Mouse (Mus musculus): ENCODE measurements around the gene Igf1. TPM values are rescaled to one million over a fixed set of nuclear protein-coding genes. Genes with fewer than 3 reads are reported as not detected.
A peak's percentile ranks its signal among the peaks of the same experiment; 100 is the strongest.

Igf1 gene
- polyA plus RNA-seq, 1 experiment from 2014 or later = 25.7 TPM

DNA sequence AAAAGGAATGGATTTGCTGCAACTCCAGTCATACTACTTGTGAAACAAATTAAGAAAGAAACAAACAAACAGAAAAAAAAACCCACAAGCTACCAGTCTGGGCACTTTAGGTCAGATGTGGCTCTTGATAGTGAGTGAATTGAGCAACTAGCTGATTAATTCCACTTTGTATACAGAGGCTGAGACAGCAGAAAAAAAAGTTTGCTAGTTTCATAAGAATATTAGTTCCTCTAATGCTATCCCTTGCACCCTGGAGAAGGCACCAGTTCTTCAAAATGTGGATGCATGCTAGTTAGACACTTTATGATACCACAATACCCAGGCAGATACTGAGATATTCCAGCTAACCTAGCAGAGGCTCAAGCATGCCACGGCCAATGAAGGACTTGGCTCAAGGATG lies 26.0 kb upstream of the Igf1 start:
- 86% methylated on average over 1 of the region's 1 CpGs for WGBS
- ATAC-seq (ENCODE audit: low read depth) = no peak
- no peaks in the 10 kb centered on the region for H3K27me3 ChIP-seq (ENCODE audit: control insufficient read depth, insufficient read depth, low read length)
- H3K9me3 ChIP-seq (ENCODE audit: control insufficient read depth, low read length) = no peaks in the 10 kb centered on the region
- H3K4me1 ChIP-seq (ENCODE audit: control insufficient read depth, insufficient read depth, low read length) = no peaks in the 10 kb centered on the region
- no peak overlapping the region for H3K4me3 ChIP-seq (ENCODE audit: low read depth, low read length)
- no peaks in the 10 kb centered on the region for H3K36me3 ChIP-seq (ENCODE audit: control insufficient read depth, insufficient read depth, low read length)
- H3K4me2 ChIP-seq (ENCODE audit: low read depth, low read length) = no peak overlapping the region
- no peak overlapping the region for H3K9ac ChIP-seq (replicated peaks; ENCODE audit: low read depth, low read length)
- H3K27ac ChIP-seq (ENCODE audit: low read depth, low read length) = no peak overlapping the region

GRCm38 (mm10) chr10:87839454-87839853 lies 18.6 kb upstream of the Igf1 start:
- Histone ChIP-seq H3K4me1 (ENCODE audit: control insufficient read depth, insufficient read depth, low read length) (no peaks in the 10 kb centered on the region), H3K9me3 (ENCODE audit: control insufficient read depth, low read length) (no peaks in the 10 kb centered on the region), H3K27ac (ENCODE audit: low read depth, low read length) (no peak overlapping the region), H3K4me3 (ENCODE audit: low read depth, low read length) (no peak overlapping the region), H3K27me3 (ENCODE audit: control insufficient read depth, insufficient read depth, low read length) (no peaks in the 10 kb centered on the region), H3K36me3 (ENCODE audit: control insufficient read depth, insufficient read depth, low read length) (no peaks in the 10 kb centered on the region), H3K4me2 (ENCODE audit: low read depth, low read length) (no peak overlapping the region), H3K9ac (replicated peaks; ENCODE audit: low read depth, low read length) (no peak overlapping the region)
- 93% methylated on average over 1 of the region's 1 CpGs for WGBS
- ATAC-seq (ENCODE audit: low read depth) = no peak

DNA sequence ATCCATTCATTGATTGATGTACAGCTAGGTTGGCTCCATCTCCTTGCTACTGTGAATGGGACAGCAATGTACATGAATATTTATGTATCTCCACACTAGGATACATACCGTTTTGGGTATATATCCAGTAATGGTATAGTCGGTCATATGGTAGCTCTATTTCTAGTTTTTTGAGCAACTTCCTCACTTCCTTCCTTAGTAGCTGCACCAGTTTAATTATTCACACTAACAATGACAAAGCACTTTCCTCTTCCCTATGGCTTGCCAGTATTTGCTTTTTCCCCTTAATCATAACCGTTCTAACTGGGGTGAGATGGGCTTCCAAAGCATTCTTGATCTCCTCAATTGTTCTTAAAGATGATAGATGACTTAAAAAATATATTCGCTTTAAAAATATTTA lies 15.6 kb upstream of the Igf1 start:
- no peak overlapping the region for H3K4me2 ChIP-seq (ENCODE audit: low read depth, low read length)
- no peaks in the 10 kb centered on the region for H3K27me3 ChIP-seq (ENCODE audit: control insufficient read depth, insufficient read depth, low read length)
- H3K36me3 ChIP-seq (ENCODE audit: control insufficient read depth, insufficient read depth, low read length) = no peaks in the 10 kb centered on the region
- no peaks in the 10 kb centered on the region for H3K9me3 ChIP-seq (ENCODE audit: control insufficient read depth, low read length)
- H3K9ac ChIP-seq (replicated peaks; ENCODE audit: low read depth, low read length) = no peak overlapping the region
- no peak overlapping the region for H3K4me3 ChIP-seq (ENCODE audit: low read depth, low read length)
- ATAC-seq (ENCODE audit: low read depth) = no peak
- H3K4me1 ChIP-seq (ENCODE audit: control insufficient read depth, insufficient read depth, low read length) = no peaks in the 10 kb centered on the region
- 88% methylated on average over 4 of the region's 4 CpGs for WGBS
- no peak overlapping the region for H3K27ac ChIP-seq (ENCODE audit: low read depth, low read length)

GRCm38 (mm10) chr10:87844917-87845552 lies 13.0 kb upstream of the Igf1 start:
- Histone ChIP-seq H3K9ac (replicated peaks; ENCODE audit: low read depth, low read length) (no peak overlapping the region), H3K27me3 (ENCODE audit: control insufficient read depth, insufficient read depth, low read length) (no peaks in the 10 kb centered on the region), H3K9me3 (ENCODE audit: control insufficient read depth, low read length) (no peaks in the 10 kb centered on the region), H3K4me3 (ENCODE audit: low read depth, low read length) (no peak overlapping the region), H3K36me3 (ENCODE audit: control insufficient read depth, insufficient read depth, low read length) (no peaks in the 10 kb centered on the region), H3K4me2 (ENCODE audit: low read depth, low read length) (no peak overlapping the region), H3K27ac (ENCODE audit: low read depth, low read length) (no peak overlapping the region), H3K4me1 (ENCODE audit: control insufficient read depth, insufficient read depth, low read length) (no peaks in the 10 kb centered on the region)
- ATAC-seq (ENCODE audit: low read depth) = no peak
- WGBS = 47% methylated on average over 8 of the region's 8 CpGs

- no peaks in the 10 kb centered on the region for H3K27me3 ChIP-seq (ENCODE audit: control insufficient read depth, insufficient read depth, low read length)
- H3K9ac ChIP-seq (replicated peaks; ENCODE audit: low read depth, low read length) = no peak overlapping the region
- H3K4me1 ChIP-seq (ENCODE audit: control insufficient read depth, insufficient read depth, low read length) = no peaks in the 10 kb centered on the region
- H3K9me3 ChIP-seq (ENCODE audit: control insufficient read depth, low read length) = no peaks in the 10 kb centered on the region
- ATAC-seq (ENCODE audit: low read depth) = no peak
- H3K4me2 ChIP-seq (ENCODE audit: low read depth, low read length) = no peak overlapping the region
- H3K4me3 ChIP-seq (ENCODE audit: low read depth, low read length) = no peak overlapping the region
- H3K36me3 ChIP-seq (ENCODE audit: control insufficient read depth, insufficient read depth, low read length) = no peaks in the 10 kb centered on the region
- no peak overlapping the region for H3K27ac ChIP-seq (ENCODE audit: low read depth, low read length)
- 29% methylated on average over 4 of the region's 4 CpGs for WGBS
Observed at GRCm38 (mm10) chr10:87847882-87848281, 10.2 kb upstream of the Igf1 start.

GRCm38 (mm10) chr10:87848419-87848818 lies 9.6 kb upstream of the Igf1 start:
- no peaks in the 10 kb centered on the region for H3K36me3 ChIP-seq (ENCODE audit: control insufficient read depth, insufficient read depth, low read length)
- no peak overlapping the region for H3K4me2 ChIP-seq (ENCODE audit: low read depth, low read length)
- no peaks in the 10 kb centered on the region for H3K27me3 ChIP-seq (ENCODE audit: control insufficient read depth, insufficient read depth, low read length)
- H3K4me3 ChIP-seq (ENCODE audit: low read depth, low read length) = no peak overlapping the region
- H3K9ac ChIP-seq (replicated peaks; ENCODE audit: low read depth, low read length) = no peak overlapping the region
- H3K4me1 ChIP-seq (ENCODE audit: control insufficient read depth, insufficient read depth, low read length) = no peaks in the 10 kb centered on the region
- 69% methylated on average over 2 of the region's 2 CpGs for WGBS
- H3K27ac ChIP-seq (ENCODE audit: low read depth, low read length) = no peak overlapping the region
- H3K9me3 ChIP-seq (ENCODE audit: control insufficient read depth, low read length) = no peaks in the 10 kb centered on the region
- ATAC-seq (ENCODE audit: low read depth) = no peak

GRCm38 (mm10) chr10:87851492-87851891 lies 6.6 kb upstream of the Igf1 start:
- no peaks in the 10 kb centered on the region for H3K4me1 ChIP-seq (ENCODE audit: control insufficient read depth, insufficient read depth, low read length)

DNA sequence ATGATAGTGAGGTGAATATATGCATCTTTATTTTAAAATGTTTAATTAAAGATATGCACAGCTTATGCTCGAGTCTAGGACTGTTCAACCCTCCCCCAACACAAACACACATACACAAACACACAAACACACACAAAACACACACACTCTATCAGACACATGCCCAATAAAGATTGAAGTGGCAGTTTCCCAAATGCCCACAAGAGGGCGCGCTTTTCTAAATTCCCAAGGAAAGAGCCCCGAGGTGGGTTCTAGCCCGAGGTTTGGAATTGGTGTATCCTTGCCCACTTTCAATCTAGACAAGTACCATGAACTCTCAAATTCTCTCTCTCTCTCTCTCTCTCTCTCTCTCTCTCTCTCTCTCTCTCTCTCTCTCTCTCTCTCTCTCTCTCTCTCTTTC lies 3.7 kb upstream of the Igf1 start:
- H3K4me3 ChIP-seq (ENCODE audit: low read depth, low read length) = no peak overlapping the region
- no peak overlapping the region for H3K9ac ChIP-seq (replicated peaks; ENCODE audit: low read depth, low read length)
- no peaks in the 10 kb centered on the region for H3K27me3 ChIP-seq (ENCODE audit: control insufficient read depth, insufficient read depth, low read length)
- 4% methylated on average over 5 of the region's 5 CpGs for WGBS
- H3K4me2 ChIP-seq (ENCODE audit: low read depth, low read length) = no peak overlapping the region
- ATAC-seq (ENCODE audit: low read depth) = no peak
- peaks cover 2% of the 10 kb centered on the region; the same call in 1 of the 2 replicates for H3K4me1 ChIP-seq (ENCODE audit: control insufficient read depth, insufficient read depth, low read length)
- no peak overlapping the region for H3K27ac ChIP-seq (ENCODE audit: low read depth, low read length)
- H3K36me3 ChIP-seq (ENCODE audit: control insufficient read depth, insufficient read depth, low read length) = no peaks in the 10 kb centered on the region
- H3K9me3 ChIP-seq (ENCODE audit: control insufficient read depth, low read length) = no peaks in the 10 kb centered on the region

More at GRCm38 (mm10) chr10:87851492-87851891, 6.6 kb upstream of the Igf1 start:
- H3K9ac ChIP-seq (replicated peaks; ENCODE audit: low read depth, low read length) = no peak overlapping the region
- H3K27ac ChIP-seq (ENCODE audit: low read depth, low read length) = no peak overlapping the region
- H3K36me3 ChIP-seq (ENCODE audit: control insufficient read depth, insufficient read depth, low read length) = no peaks in the 10 kb centered on the region
- 39% methylated on average over 3 of the region's 3 CpGs for WGBS
- H3K9me3 ChIP-seq (ENCODE audit: control insufficient read depth, low read length) = no peaks in the 10 kb centered on the region
- no peaks in the 10 kb centered on the region for H3K27me3 ChIP-seq (ENCODE audit: control insufficient read depth, insufficient read depth, low read length)
- ATAC-seq (ENCODE audit: low read depth) = peak; percentile 62; the same call in 1 of the 2 replicates
- no peak overlapping the region for H3K4me3 ChIP-seq (ENCODE audit: low read depth, low read length)
- no peak overlapping the region for H3K4me2 ChIP-seq (ENCODE audit: low read depth, low read length)

DNA sequence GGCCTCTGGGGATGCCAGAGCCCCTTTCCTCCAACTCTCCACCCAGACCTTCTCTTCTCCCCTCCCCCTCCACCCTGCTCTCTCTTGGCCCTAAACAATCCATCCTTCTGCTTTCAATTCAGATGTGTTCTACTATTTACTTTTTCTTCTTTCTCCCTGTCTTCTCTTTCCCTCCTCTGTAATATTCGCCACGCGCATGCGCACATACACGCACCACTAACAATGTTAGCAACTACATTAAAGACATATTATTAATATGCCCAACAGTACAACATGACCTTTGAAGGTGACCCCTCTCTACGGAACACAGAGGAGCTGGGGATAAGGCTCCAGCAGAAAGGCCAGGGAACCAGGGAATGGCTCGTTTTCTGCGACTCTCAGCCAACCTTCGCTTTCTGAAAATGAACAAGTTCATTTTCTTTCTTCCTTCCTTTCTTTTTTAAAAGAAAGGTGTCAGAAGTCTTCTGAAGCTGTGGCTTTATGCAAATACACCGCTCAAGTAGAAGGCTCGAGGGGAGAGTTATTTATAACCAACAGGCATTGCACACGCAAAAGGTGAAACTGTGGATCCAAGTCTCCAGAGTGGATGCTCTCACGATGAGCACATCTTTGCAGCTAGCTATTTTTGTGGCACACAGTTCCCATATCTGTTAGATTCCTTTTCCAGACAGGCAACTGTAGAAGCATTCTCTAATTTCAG lies 2.5 kb upstream of the Igf1 start:
- Histone ChIP-seq H3K9me3 (ENCODE audit: control insufficient read depth, low read length) (no peaks in the 10 kb centered on the region), H3K36me3 (ENCODE audit: control insufficient read depth, insufficient read depth, low read length) (no peaks in the 10 kb centered on the region), H3K4me3 (ENCODE audit: low read depth, low read length) (no peak overlapping the region), H3K4me2 (ENCODE audit: low read depth, low read length) (no peak overlapping the region), H3K4me1 (ENCODE audit: control insufficient read depth, insufficient read depth, low read length) (peaks cover 5% of the 10 kb centered on the region; the same call in 1 of the 2 replicates), H3K9ac (replicated peaks; ENCODE audit: low read depth, low read length) (no peak overlapping the region), H3K27me3 (ENCODE audit: control insufficient read depth, insufficient read depth, low read length) (no peaks in the 10 kb centered on the region), H3K27ac (ENCODE audit: low read depth, low read length) (no peak overlapping the region)
- ATAC-seq (ENCODE audit: low read depth) = no peak
- WGBS = 82% methylated on average over 13 of the region's 13 CpGs

Measured in neural tube, embryonic 14.5 days (tissue).